Mouse (Mus musculus): ENCODE data around the gene Smoc1. TPM values are rescaled to one million over a fixed set of nuclear protein-coding genes. Genes with fewer than 3 reads are reported as not detected.

The Smoc1 gene
- polyA plus RNA-seq, 1 experiment: 9.8 TPM

DNA sequence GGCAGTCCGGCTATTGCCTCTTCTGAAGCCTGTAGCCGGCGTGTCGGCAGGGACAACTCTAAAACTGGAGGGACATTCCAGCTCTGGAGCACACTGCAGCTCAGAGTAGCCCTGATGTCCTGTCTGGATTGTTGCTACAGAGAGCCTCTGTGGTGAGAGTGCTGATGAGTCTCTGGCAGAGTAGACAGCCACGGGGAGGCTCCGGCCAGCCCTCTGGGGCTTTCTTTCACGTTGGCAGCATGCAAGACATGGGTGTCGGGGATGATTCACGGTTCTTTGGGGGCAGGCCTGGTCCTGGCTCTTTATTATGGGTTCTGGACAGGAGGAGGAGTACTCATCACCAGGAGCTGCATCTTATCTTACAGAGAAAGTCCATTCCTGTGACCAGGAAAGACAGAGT lies 140.5 kb downstream of the Smoc1 start:
- TF ChIP-seq CTCF (IDR thresholded peaks at IDR 0.05; ENCODE audit: control insufficient read depth, insufficient read depth, insufficient replicate concordance, low read depth, low read length) (no peak), POLR2A (IDR thresholded peaks at IDR 0.05; ENCODE audit: control insufficient read depth, low read depth, low read length) (no peak)
- Histone ChIP-seq H3K36me3 (ENCODE audit: control insufficient read depth, insufficient read depth, low read length) (no peaks in the 10 kb centered on the region), H3K4me3 (ENCODE audit: control insufficient read depth, low read depth, low read length) (no peak overlapping the region), H3K27ac (ENCODE audit: control insufficient read depth, insufficient read depth, low read depth, low read length) (no peak overlapping the region), H3K27me3 (ENCODE audit: control insufficient read depth, insufficient read depth, low read length) (no peaks in the 10 kb centered on the region), H3K4me1 (ENCODE audit: control insufficient read depth, insufficient read depth, low read length) (no peaks in the 10 kb centered on the region)

DNA sequence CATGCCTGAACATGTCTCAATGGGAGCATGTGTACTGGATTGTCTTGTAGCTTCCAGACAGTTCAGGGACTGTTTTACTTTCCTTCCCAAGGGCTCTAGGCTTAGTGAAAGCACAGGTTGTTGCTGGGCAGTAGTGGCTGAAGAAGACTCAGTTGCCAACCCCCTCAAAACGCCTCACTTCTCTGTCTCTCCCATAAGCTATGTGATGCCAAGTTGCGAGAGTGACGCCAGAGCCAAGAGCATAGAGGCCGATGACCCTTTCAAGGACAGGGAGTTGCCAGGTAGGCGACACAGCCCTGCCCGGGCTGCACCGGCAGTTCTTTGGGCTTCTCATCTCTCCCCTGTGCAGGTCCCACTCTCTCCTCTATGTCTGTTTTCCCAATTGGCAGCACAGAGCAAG lies 141.4 kb downstream of the Smoc1 start:
- H3K27me3 ChIP-seq (ENCODE audit: control insufficient read depth, insufficient read depth, low read length): no peaks in the 10 kb centered on the region
- no peak overlapping the region for H3K27ac ChIP-seq (ENCODE audit: control insufficient read depth, insufficient read depth, low read depth, low read length)
- H3K4me1 ChIP-seq (ENCODE audit: control insufficient read depth, insufficient read depth, low read length): no peaks in the 10 kb centered on the region
- TF ChIP-seq POLR2A (IDR thresholded peaks at IDR 0.05; ENCODE audit: control insufficient read depth, low read depth, low read length): no peak
- TF ChIP-seq CTCF (IDR thresholded peaks at IDR 0.05; ENCODE audit: control insufficient read depth, insufficient read depth, insufficient replicate concordance, low read depth, low read length): no peak
- H3K4me3 ChIP-seq (ENCODE audit: control insufficient read depth, low read depth, low read length): no peak overlapping the region
- no peaks in the 10 kb centered on the region for H3K36me3 ChIP-seq (ENCODE audit: control insufficient read depth, insufficient read depth, low read length)

- H3K27ac ChIP-seq (ENCODE audit: control insufficient read depth, insufficient read depth, low read depth, low read length): no peak overlapping the region
- H3K4me3 ChIP-seq (ENCODE audit: control insufficient read depth, low read depth, low read length): no peak overlapping the region
- H3K4me1 ChIP-seq (ENCODE audit: control insufficient read depth, insufficient read depth, low read length): no peaks in the 10 kb centered on the region
- no peaks in the 10 kb centered on the region for H3K27me3 ChIP-seq (ENCODE audit: control insufficient read depth, insufficient read depth, low read length)
- no peaks in the 10 kb centered on the region for H3K36me3 ChIP-seq (ENCODE audit: control insufficient read depth, insufficient read depth, low read length)
- TF ChIP-seq POLR2A (IDR thresholded peaks at IDR 0.05; ENCODE audit: control insufficient read depth, low read depth, low read length) (no peak), CTCF (IDR thresholded peaks at IDR 0.05; ENCODE audit: control insufficient read depth, insufficient read depth, insufficient replicate concordance, low read depth, low read length) (no peak)
These were observed 141.9 kb downstream of the Smoc1 start for GRCm38 (mm10) chr12:81168494-81168893.

DNA sequence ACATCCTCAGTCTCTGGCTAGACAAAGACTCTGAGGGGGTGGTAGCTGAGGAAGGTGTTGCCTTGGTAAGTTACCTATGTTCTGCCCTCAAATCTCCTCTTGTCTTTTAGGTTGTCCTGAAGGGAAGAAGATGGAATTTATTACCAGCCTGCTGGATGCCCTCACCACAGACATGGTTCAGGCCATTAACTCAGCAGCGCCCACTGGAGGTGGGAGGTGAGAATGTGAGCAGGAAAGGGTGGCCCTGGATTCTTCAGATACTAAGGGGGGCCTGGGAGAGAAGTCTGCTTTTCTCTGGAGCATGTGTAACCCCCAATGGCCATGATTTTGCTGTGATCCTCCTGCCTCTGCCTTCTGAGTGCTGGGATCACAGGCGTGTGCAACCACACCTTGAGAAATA lies 143.5 kb downstream of the Smoc1 start:
- Histone ChIP-seq H3K4me3 (ENCODE audit: control insufficient read depth, low read depth, low read length) (no peak overlapping the region), H3K4me1 (ENCODE audit: control insufficient read depth, insufficient read depth, low read length) (no peaks in the 10 kb centered on the region), H3K27ac (ENCODE audit: control insufficient read depth, insufficient read depth, low read depth, low read length) (no peak overlapping the region), H3K27me3 (ENCODE audit: control insufficient read depth, insufficient read depth, low read length) (no peaks in the 10 kb centered on the region), H3K36me3 (ENCODE audit: control insufficient read depth, insufficient read depth, low read length) (no peaks in the 10 kb centered on the region)
- TF ChIP-seq POLR2A (IDR thresholded peaks at IDR 0.05; ENCODE audit: control insufficient read depth, low read depth, low read length): no peak
- TF ChIP-seq CTCF (IDR thresholded peaks at IDR 0.05; ENCODE audit: control insufficient read depth, insufficient read depth, insufficient replicate concordance, low read depth, low read length): peak; percentile 41; the same call in 1 of the 2 replicates

GRCm38 (mm10) chr12:81173011-81173410 lies 146.4 kb downstream of the Smoc1 start:
- Histone ChIP-seq H3K36me3 (ENCODE audit: control insufficient read depth, insufficient read depth, low read length) (no peaks in the 10 kb centered on the region), H3K27me3 (ENCODE audit: control insufficient read depth, insufficient read depth, low read length) (no peaks in the 10 kb centered on the region), H3K4me3 (ENCODE audit: control insufficient read depth, low read depth, low read length) (no peak overlapping the region), H3K27ac (ENCODE audit: control insufficient read depth, insufficient read depth, low read depth, low read length) (no peak overlapping the region), H3K4me1 (ENCODE audit: control insufficient read depth, insufficient read depth, low read length) (no peaks in the 10 kb centered on the region)
- TF ChIP-seq CTCF (IDR thresholded peaks at IDR 0.05; ENCODE audit: control insufficient read depth, insufficient read depth, insufficient replicate concordance, low read depth, low read length) (no peak), POLR2A (IDR thresholded peaks at IDR 0.05; ENCODE audit: control insufficient read depth, low read depth, low read length) (no peak)

GRCm38 (mm10) chr12:81173893-81174292 lies 147.3 kb downstream of the Smoc1 start:
- H3K4me3 ChIP-seq (ENCODE audit: control insufficient read depth, low read depth, low read length): no peak overlapping the region
- H3K27me3 ChIP-seq (ENCODE audit: control insufficient read depth, insufficient read depth, low read length): no peaks in the 10 kb centered on the region
- no peak overlapping the region for H3K27ac ChIP-seq (ENCODE audit: control insufficient read depth, insufficient read depth, low read depth, low read length)
- no peaks in the 10 kb centered on the region for H3K4me1 ChIP-seq (ENCODE audit: control insufficient read depth, insufficient read depth, low read length)
- no peak for TF ChIP-seq POLR2A (IDR thresholded peaks at IDR 0.05; ENCODE audit: control insufficient read depth, low read depth, low read length)
- TF ChIP-seq CTCF (IDR thresholded peaks at IDR 0.05; ENCODE audit: control insufficient read depth, insufficient read depth, insufficient replicate concordance, low read depth, low read length): no peak
- no peaks in the 10 kb centered on the region for H3K36me3 ChIP-seq (ENCODE audit: control insufficient read depth, insufficient read depth, low read length)

- TF ChIP-seq CTCF (IDR thresholded peaks at IDR 0.05; ENCODE audit: control insufficient read depth, insufficient read depth, insufficient replicate concordance, low read depth, low read length): no peak
- TF ChIP-seq POLR2A (IDR thresholded peaks at IDR 0.05; ENCODE audit: control insufficient read depth, low read depth, low read length): no peak
- Histone ChIP-seq H3K27me3 (ENCODE audit: control insufficient read depth, insufficient read depth, low read length) (no peaks in the 10 kb centered on the region), H3K4me3 (ENCODE audit: control insufficient read depth, low read depth, low read length) (no peak overlapping the region), H3K4me1 (ENCODE audit: control insufficient read depth, insufficient read depth, low read length) (no peaks in the 10 kb centered on the region), H3K27ac (ENCODE audit: control insufficient read depth, insufficient read depth, low read depth, low read length) (no peak overlapping the region), H3K36me3 (ENCODE audit: control insufficient read depth, insufficient read depth, low read length) (no peaks in the 10 kb centered on the region)
These were observed 148.6 kb downstream of the Smoc1 start for GRCm38 (mm10) chr12:81175252-81175651.

DNA sequence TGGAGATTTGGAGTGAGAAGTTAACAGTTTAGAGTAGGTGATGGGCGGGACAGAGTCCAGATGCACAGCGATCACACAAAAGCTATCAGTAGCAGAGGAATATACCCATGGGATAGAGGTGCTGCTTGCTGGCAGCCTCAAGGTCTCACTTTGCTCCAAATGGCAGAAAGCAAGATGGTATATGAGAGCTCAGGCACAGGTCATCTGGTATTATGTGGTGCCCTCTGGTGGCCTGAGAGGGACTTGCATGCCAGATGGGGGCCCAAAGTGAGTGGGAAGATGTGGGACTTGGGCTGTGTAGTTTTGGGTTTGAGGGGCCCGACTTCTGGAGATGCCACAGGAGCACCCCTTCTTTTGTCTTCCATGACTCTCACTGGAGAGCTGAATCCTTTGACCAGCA lies 155.5 kb downstream of the Smoc1 start:
- Histone ChIP-seq H3K27me3 (ENCODE audit: control insufficient read depth, insufficient read depth, low read length) (no peaks in the 10 kb centered on the region), H3K4me3 (ENCODE audit: control insufficient read depth, low read depth, low read length) (no peak overlapping the region), H3K27ac (ENCODE audit: control insufficient read depth, insufficient read depth, low read depth, low read length) (no peak overlapping the region), H3K4me1 (ENCODE audit: control insufficient read depth, insufficient read depth, low read length) (peaks cover 10% of the 10 kb centered on the region), H3K36me3 (ENCODE audit: control insufficient read depth, insufficient read depth, low read length) (no peaks in the 10 kb centered on the region)
- peak; percentile 75; the same call in 1 of the 2 replicates for TF ChIP-seq CTCF (IDR thresholded peaks at IDR 0.05; ENCODE audit: control insufficient read depth, insufficient read depth, insufficient replicate concordance, low read depth, low read length)
- TF ChIP-seq POLR2A (IDR thresholded peaks at IDR 0.05; ENCODE audit: control insufficient read depth, low read depth, low read length): no peak

Measured in testis, adult 2 months (tissue).